Mouse (Mus musculus): ENCODE measurements around the gene Adgrg5.

DNA sequence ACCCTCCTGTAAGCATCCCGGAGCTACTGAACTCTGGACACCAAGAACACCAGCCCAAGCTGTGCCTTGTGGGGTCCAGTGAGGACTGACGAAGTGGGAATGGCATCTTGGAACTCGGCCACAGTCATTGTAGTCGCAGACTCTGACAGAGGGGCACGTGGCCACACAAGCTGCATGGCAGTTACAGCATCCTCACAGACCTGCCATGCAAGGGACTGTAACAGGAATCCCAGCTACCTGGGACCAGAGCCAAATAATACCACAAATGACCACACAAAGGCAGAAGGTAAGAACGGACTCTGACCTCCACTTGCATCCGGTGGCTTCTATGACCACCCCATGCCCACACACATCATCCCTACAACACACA lies 30.9 kb downstream of the Adgrg5 start:
- no peak for TF ChIP-seq GATA1 (IDR thresholded peaks at IDR 0.05; ENCODE audit: low read length)
- no peak for TF ChIP-seq TAL1 (IDR thresholded peaks at IDR 0.05; ENCODE audit: low read length)
